Mouse (Mus musculus): ENCODE data around the gene Fgf15. TPM values are rescaled to one million over a fixed set of nuclear protein-coding genes. Genes with fewer than 3 reads are reported as not detected.

Gene Fgf15
- total and polyA plus RNA-seq, 3 experiments, result 16.6 to 19.1 TPM; not detected in 1

DNA sequence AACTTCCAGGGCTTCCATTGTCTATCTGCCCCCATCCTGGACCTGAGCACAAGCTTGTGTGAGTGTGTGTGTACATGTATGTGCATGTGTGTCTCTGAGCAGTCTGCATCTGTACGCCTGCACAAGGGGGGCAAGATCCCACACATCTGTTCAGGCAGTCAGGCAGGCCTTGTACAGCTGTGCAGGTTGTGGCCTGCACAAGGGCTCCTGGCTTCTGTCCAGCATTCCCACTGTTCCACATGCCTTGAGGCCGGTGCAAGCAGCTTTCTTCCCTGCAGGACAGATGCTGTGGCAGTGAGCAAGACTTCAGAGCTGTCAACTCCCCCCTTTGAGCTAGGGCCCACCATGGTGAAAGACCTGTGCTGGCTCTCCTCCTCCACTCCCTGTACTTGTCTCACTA, 13.2 kb upstream of the Fgf15 start:
- H3K9me3 ChIP-seq (replicated peaks; ENCODE audit: insufficient read depth, low read length), result no peaks in the 10 kb centered on the region
- TF ChIP-seq POLR2AphosphoS5 (IDR thresholded peaks at IDR 0.05; ENCODE audit: borderline replicate concordance, low read depth, low read length) (no peak), USF2 (IDR thresholded peaks at IDR 0.05; ENCODE audit: borderline replicate concordance in 1 of 2, insufficient read depth in 1 of 2, low read depth in 1 of 2, low read length in 2 of 2) (no peak), TBP (IDR thresholded peaks at IDR 0.05; ENCODE audit: low read depth, low read length) (no peak), BHLHE40 (IDR thresholded peaks at IDR 0.05; ENCODE audit: borderline replicate concordance, low read depth, low read length) (no peak), KAT2A (conservative IDR thresholded peaks at IDR 0.05; ENCODE audit: low read depth, low read length) (no peak), MAFK (IDR thresholded peaks at IDR 0.05; ENCODE audit: borderline replicate concordance, low read depth, low read length) (no peak), HCFC1 (IDR thresholded peaks at IDR 0.05; ENCODE audit: low read depth, low read length) (no peak), ETS1 (IDR thresholded peaks at IDR 0.05; ENCODE audit: low read depth, low read length) (no peak)

DNA sequence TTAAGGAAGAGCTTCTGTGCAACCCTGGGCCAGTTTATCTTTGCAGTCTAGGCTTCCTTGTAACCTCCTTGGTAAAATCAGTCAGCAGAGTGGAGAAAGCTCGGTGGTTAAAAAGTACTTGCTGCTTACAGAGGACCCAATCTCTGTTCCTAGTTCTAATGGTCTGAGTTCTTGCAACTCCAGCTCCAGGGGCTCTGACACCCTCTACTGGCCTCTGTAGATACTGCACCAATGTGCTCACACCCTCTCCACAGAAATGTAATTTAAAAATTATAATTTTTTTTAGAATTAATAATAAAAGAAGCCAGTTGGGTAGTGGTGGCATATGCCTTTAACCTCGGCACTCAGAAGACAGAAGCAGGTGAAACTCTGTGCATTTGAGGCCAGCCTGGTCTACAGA, 8.7 kb upstream of the Fgf15 start:
- Histone ChIP-seq H3K9ac (ENCODE audit: control insufficient read depth, low read depth, low read length, poor library complexity, severe bottlenecking) (no peak overlapping the region), H3K4me3 (ENCODE audit: control insufficient read depth in 1 of 2, insufficient read depth in 1 of 2, low read depth in 2 of 2, low read length in 2 of 2) (no peak overlapping the region), H3K27ac (ENCODE audit: control insufficient read depth, low read depth, low read length) (no peak overlapping the region), H3K4me1 (ENCODE audit: control insufficient read depth in 1 of 2, insufficient read depth in 2 of 2, low read length in 2 of 2) (no peaks in the 10 kb centered on the region), H3K9me3 (replicated peaks; ENCODE audit: insufficient read depth, low read length) (no peaks in the 10 kb centered on the region), H3K27me3 (ENCODE audit: control insufficient read depth in 1 of 2, insufficient read depth in 2 of 2, low read length in 2 of 2) (no peaks in the 10 kb centered on the region), H3K36me3 (ENCODE audit: control insufficient read depth in 1 of 2, insufficient read depth in 2 of 2, low read length in 2 of 2) (no peaks in the 10 kb centered on the region), H3K79me2 (ENCODE audit: control insufficient read depth, insufficient read depth, low read length, poor library complexity) (no peaks in the 10 kb centered on the region)
- no peak for TF ChIP-seq MAX (IDR thresholded peaks at IDR 0.05; ENCODE audit: low read length)
- no peak for TF ChIP-seq KAT2A (conservative IDR thresholded peaks at IDR 0.05; ENCODE audit: low read depth, low read length)
- TF ChIP-seq USF2 (IDR thresholded peaks at IDR 0.05; ENCODE audit: borderline replicate concordance in 1 of 2, insufficient read depth in 1 of 2, low read depth in 1 of 2, low read length in 2 of 2), result no peak
- no peak for TF ChIP-seq CHD2 (IDR thresholded peaks at IDR 0.05; ENCODE audit: low read length)
- peak; percentile 28 for TF ChIP-seq SMC3 (IDR thresholded peaks at IDR 0.05; ENCODE audit: low read depth, low read length)
- TF ChIP-seq SIN3A (IDR thresholded peaks at IDR 0.05; ENCODE audit: low read length), result no peak
- no peak for TF ChIP-seq RCOR1 (IDR thresholded peaks at IDR 0.05; ENCODE audit: low read depth, low read length)
- 0 out of 2 replicates have a peak, but pooled peaks have one; percentile 16 for TF ChIP-seq ZC3H11A (IDR thresholded peaks at IDR 0.05; ENCODE audit: low read depth, low read length)
- peak; percentile 23 to 44 (median 32); a peak in 4 of 6 replicates for TF ChIP-seq CTCF (IDR thresholded peaks at IDR 0.05 in 2 of 3, conservative IDR thresholded peaks at IDR 0.05 in 1 of 3; ENCODE audit: control insufficient read depth in 1 of 3, insufficient read depth in 1 of 3, low read depth in 2 of 3, low read length in 3 of 3, poor library complexity in 1 of 3, severe bottlenecking in 1 of 3)
- TF ChIP-seq UBTF (IDR thresholded peaks at IDR 0.05; ENCODE audit: borderline replicate concordance, insufficient read depth, low read depth, low read length), result no peak
- no peak for TF ChIP-seq TBP (IDR thresholded peaks at IDR 0.05; ENCODE audit: low read depth, low read length)
- no peak for TF ChIP-seq GABPA (IDR thresholded peaks at IDR 0.05; ENCODE audit: low read depth, low read length)
- no peak for TF ChIP-seq ETS1 (IDR thresholded peaks at IDR 0.05; ENCODE audit: low read depth, low read length)
- TF ChIP-seq ZNF384 (IDR thresholded peaks at IDR 0.05; ENCODE audit: low read depth, low read length), result no peak
- TF ChIP-seq ZKSCAN1 (IDR thresholded peaks at IDR 0.05; ENCODE audit: low read depth, low read length), result no peak
- no peak for TF ChIP-seq MEF2A (IDR thresholded peaks at IDR 0.05; ENCODE audit: extremely low read depth, insufficient replicate concordance, low read depth, low read length, poor library complexity, severe bottlenecking)
- no peak for TF ChIP-seq TAL1 (IDR thresholded peaks at IDR 0.05; ENCODE audit: low read length)
- no peak for TF ChIP-seq EP300 (IDR thresholded peaks at IDR 0.05; ENCODE audit: low read depth in 1 of 2, low read length in 2 of 2)
- TF ChIP-seq USF1 (IDR thresholded peaks at IDR 0.05; ENCODE audit: low read depth, low read length), result no peak
- no peak for TF ChIP-seq MYB (IDR thresholded peaks at IDR 0.05; ENCODE audit: low read depth, low read length)
- no peak for TF ChIP-seq GATA1 (IDR thresholded peaks at IDR 0.05; ENCODE audit: low read depth, low read length)
- TF ChIP-seq BHLHE40 (IDR thresholded peaks at IDR 0.05; ENCODE audit: borderline replicate concordance, low read depth, low read length), result no peak
- TF ChIP-seq RAD21 (IDR thresholded peaks at IDR 0.05; ENCODE audit: low read depth, low read length), result peak; percentile 46
- no peak for TF ChIP-seq POLR2A (IDR thresholded peaks at IDR 0.05; ENCODE audit: control insufficient read depth in 1 of 2, insufficient read depth in 1 of 2, low read depth in 1 of 2, low read length in 2 of 2, poor library complexity in 1 of 2)
- peak; percentile 35 for DNase-seq (ENCODE audit: low read depth, low spot score)

More for the DNA sequence above, 13.2 kb upstream of the Fgf15 start:
- H3K36me3 ChIP-seq (ENCODE audit: control insufficient read depth in 1 of 2, insufficient read depth in 2 of 2, low read length in 2 of 2), result no peaks in the 10 kb centered on the region
- no peak overlapping the region for H3K9ac ChIP-seq (ENCODE audit: control insufficient read depth, low read depth, low read length, poor library complexity, severe bottlenecking)
- no peak overlapping the region for H3K27ac ChIP-seq (ENCODE audit: control insufficient read depth, low read depth, low read length)
- H3K4me3 ChIP-seq (ENCODE audit: control insufficient read depth in 1 of 2, insufficient read depth in 1 of 2, low read depth in 2 of 2, low read length in 2 of 2), result no peak overlapping the region
- no peaks in the 10 kb centered on the region for H3K27me3 ChIP-seq (ENCODE audit: control insufficient read depth in 1 of 2, insufficient read depth in 2 of 2, low read length in 2 of 2)
- no peaks in the 10 kb centered on the region for H3K4me1 ChIP-seq (ENCODE audit: control insufficient read depth in 1 of 2, insufficient read depth in 2 of 2, low read length in 2 of 2)
- no peak for DNase-seq (ENCODE audit: low read depth, low spot score)
- H3K79me2 ChIP-seq (ENCODE audit: control insufficient read depth, insufficient read depth, low read length, poor library complexity), result no peaks in the 10 kb centered on the region
